Mouse (Mus musculus) testis, adult 2 months (tissue): ENCODE measurements at regions not wholly inside any gene's neighbourhood (a gene's known extent, or its start where the extent isn't known, plus 50 kb on each side); places are given as distances from the start of the nearest gene placed in this dataset.

Source experiments
- CTCF ChIP-seq: fragments of 200-500 bp; IDR thresholded peaks from 2 replicates; pipeline ENCODE4 v1.5.1; 2012; ENCODE audit warnings: low read depth, mild to moderate bottlenecking, inconsistent platforms, low read length, moderate library complexity; ENCODE audit not compliant: control insufficient read depth, insufficient read depth, insufficient replicate concordance
- POLR2A ChIP-seq: fragments of 200-500 bp; IDR thresholded peaks from 2 replicates; pipeline ENCODE4 v1.6.1; 2012; ENCODE audit warnings: low read depth, mild to moderate bottlenecking, inconsistent platforms, low read length, moderate library complexity; ENCODE audit not compliant: control insufficient read depth

GRCm38 (mm10) chr12:107856421-107857043, 146.9 kb downstream of the Bcl11b start:
- no peak for TF ChIP-seq POLR2A
- no peak for TF ChIP-seq CTCF
